Mouse (Mus musculus): Measurements from ENCODE around the gene Sfr1. TPM values are rescaled to one million over a fixed set of nuclear protein-coding genes. Genes with fewer than 3 reads are reported as not detected.

The Sfr1 gene
- polyA plus RNA-seq, 1 experiment: 78.6 TPM

GRCm38 (mm10) chr19:47754931-47755330 lies 23.4 kb downstream of the Sfr1 start:
- H3K27me3 ChIP-seq (ENCODE audit: control insufficient read depth, insufficient read depth, insufficient read length): no peaks in the 10 kb centered on the region
- H3K4me3 ChIP-seq: no peak overlapping the region
- H3K79me2 ChIP-seq (ENCODE audit: control insufficient read depth, insufficient read depth): no peaks in the 10 kb centered on the region
- no peaks in the 10 kb centered on the region for H3K36me3 ChIP-seq (ENCODE audit: control insufficient read depth, insufficient read depth)
- no peak for TF ChIP-seq TCF12 (IDR thresholded peaks at IDR 0.05; ENCODE audit: insufficient read depth, poor library complexity, severe bottlenecking)
- no peak for TF ChIP-seq MYOD1 (IDR thresholded peaks at IDR 0.05; ENCODE audit: control insufficient read depth in 1 of 3, insufficient read length in 2 of 3, low read depth in 2 of 3)
- no peak for TF ChIP-seq MAX (IDR thresholded peaks at IDR 0.05; ENCODE audit: low read depth)
- no peak for TF ChIP-seq SRF (IDR thresholded peaks at IDR 0.05; ENCODE audit: control insufficient read depth, insufficient read length, low read depth)
- TF ChIP-seq TCF3 (IDR thresholded peaks at IDR 0.05; ENCODE audit: insufficient read length, low read depth): no peak
- no peak for TF ChIP-seq USF1 (IDR thresholded peaks at IDR 0.05; ENCODE audit: low read depth)
- TF ChIP-seq REST (IDR thresholded peaks at IDR 0.05; ENCODE audit: insufficient read depth, insufficient read length): no peak
- no peak for TF ChIP-seq MYOG (IDR thresholded peaks at IDR 0.05; ENCODE audit: control insufficient read depth in 1 of 3, insufficient read depth in 1 of 3, insufficient read length in 2 of 3, low read depth in 2 of 3)
- TF ChIP-seq CEBPB (IDR thresholded peaks at IDR 0.05; ENCODE audit: insufficient read depth, poor library complexity, severe bottlenecking): no peak
- no peak for TF ChIP-seq POLR2AphosphoS2 (IDR thresholded peaks at IDR 0.05; ENCODE audit: insufficient read length, low read depth)
- no peak for TF ChIP-seq POLR2A (IDR thresholded peaks at IDR 0.05; ENCODE audit: insufficient read length, low read depth)
- TF ChIP-seq E2F4 (IDR thresholded peaks at IDR 0.05; ENCODE audit: insufficient read depth): no peak
- no peak overlapping the region for H3K4me2 ChIP-seq (ENCODE audit: low read depth)
- no peak overlapping the region for H3ac ChIP-seq (ENCODE audit: control insufficient read depth, insufficient read length)

DNA sequence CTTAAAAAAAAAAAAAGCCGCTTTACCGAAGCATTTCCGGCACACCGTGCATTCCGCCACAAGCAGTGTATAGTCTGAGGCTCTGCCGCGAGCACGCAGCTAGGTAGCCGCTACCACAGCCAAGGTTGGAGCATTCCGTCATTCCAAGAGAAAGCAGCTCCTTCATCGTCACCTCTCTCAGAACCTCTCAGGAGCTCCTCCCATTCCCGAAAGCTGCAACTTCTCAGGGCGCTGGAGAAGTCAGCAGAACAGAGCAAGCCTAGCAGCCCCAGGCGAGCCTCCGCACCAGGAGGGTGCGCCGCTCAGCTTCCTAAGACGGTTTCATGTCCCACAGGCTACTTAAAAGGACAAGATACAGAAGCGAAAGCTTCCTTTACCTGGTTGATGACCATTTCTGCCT lies 24.1 kb downstream of the Sfr1 start:
- H3K4me3 ChIP-seq: no peak overlapping the region
- TF ChIP-seq USF1 (IDR thresholded peaks at IDR 0.05; ENCODE audit: low read depth) (no peak), POLR2AphosphoS2 (IDR thresholded peaks at IDR 0.05; ENCODE audit: insufficient read length, low read depth) (no peak), MYOG (IDR thresholded peaks at IDR 0.05; ENCODE audit: control insufficient read depth in 1 of 3, insufficient read depth in 1 of 3, insufficient read length in 2 of 3, low read depth in 2 of 3) (no peak), MYOD1 (IDR thresholded peaks at IDR 0.05; ENCODE audit: control insufficient read depth in 1 of 3, insufficient read length in 2 of 3, low read depth in 2 of 3) (no peak), REST (IDR thresholded peaks at IDR 0.05; ENCODE audit: insufficient read depth, insufficient read length) (no peak), SRF (IDR thresholded peaks at IDR 0.05; ENCODE audit: control insufficient read depth, insufficient read length, low read depth) (no peak), POLR2A (IDR thresholded peaks at IDR 0.05; ENCODE audit: insufficient read length, low read depth) (no peak), TCF3 (IDR thresholded peaks at IDR 0.05; ENCODE audit: insufficient read length, low read depth) (no peak), TCF12 (IDR thresholded peaks at IDR 0.05; ENCODE audit: insufficient read depth, poor library complexity, severe bottlenecking) (no peak), E2F4 (IDR thresholded peaks at IDR 0.05; ENCODE audit: insufficient read depth) (no peak), MAX (IDR thresholded peaks at IDR 0.05; ENCODE audit: low read depth) (no peak), CEBPB (IDR thresholded peaks at IDR 0.05; ENCODE audit: insufficient read depth, poor library complexity, severe bottlenecking) (no peak)
- no peaks in the 10 kb centered on the region for H3K36me3 ChIP-seq (ENCODE audit: control insufficient read depth, insufficient read depth)
- no peaks in the 10 kb centered on the region for H3K79me2 ChIP-seq (ENCODE audit: control insufficient read depth, insufficient read depth)
- no peak overlapping the region for H3K4me2 ChIP-seq (ENCODE audit: low read depth)
- H3ac ChIP-seq (ENCODE audit: control insufficient read depth, insufficient read length): no peak overlapping the region
- H3K27me3 ChIP-seq (ENCODE audit: control insufficient read depth, insufficient read depth, insufficient read length): no peaks in the 10 kb centered on the region

GRCm38 (mm10) chr19:47777847-47778246 lies 46.4 kb downstream of the Sfr1 start:
- H3K27me3 ChIP-seq (ENCODE audit: control insufficient read depth, insufficient read depth, insufficient read length): peaks cover 23% of the 10 kb centered on the region
- no peak overlapping the region for H3ac ChIP-seq (ENCODE audit: control insufficient read depth, insufficient read length)
- TF ChIP-seq REST (IDR thresholded peaks at IDR 0.05; ENCODE audit: insufficient read depth, insufficient read length): no peak
- no peak for TF ChIP-seq MYOD1 (IDR thresholded peaks at IDR 0.05; ENCODE audit: control insufficient read depth in 1 of 3, insufficient read length in 2 of 3, low read depth in 2 of 3)
- no peak for TF ChIP-seq TCF12 (IDR thresholded peaks at IDR 0.05; ENCODE audit: insufficient read depth, poor library complexity, severe bottlenecking)
- TF ChIP-seq POLR2AphosphoS2 (IDR thresholded peaks at IDR 0.05; ENCODE audit: insufficient read length, low read depth): no peak
- no peak for TF ChIP-seq POLR2A (IDR thresholded peaks at IDR 0.05; ENCODE audit: insufficient read length, low read depth)
- no peak for TF ChIP-seq CEBPB (IDR thresholded peaks at IDR 0.05; ENCODE audit: insufficient read depth, poor library complexity, severe bottlenecking)
- no peak for TF ChIP-seq E2F4 (IDR thresholded peaks at IDR 0.05; ENCODE audit: insufficient read depth)
- no peak for TF ChIP-seq TCF3 (IDR thresholded peaks at IDR 0.05; ENCODE audit: insufficient read length, low read depth)
- TF ChIP-seq USF1 (IDR thresholded peaks at IDR 0.05; ENCODE audit: low read depth): no peak
- no peak for TF ChIP-seq MAX (IDR thresholded peaks at IDR 0.05; ENCODE audit: low read depth)
- no peak for TF ChIP-seq MYOG (IDR thresholded peaks at IDR 0.05; ENCODE audit: control insufficient read depth in 1 of 3, insufficient read depth in 1 of 3, insufficient read length in 2 of 3, low read depth in 2 of 3)
- TF ChIP-seq SRF (IDR thresholded peaks at IDR 0.05; ENCODE audit: control insufficient read depth, insufficient read length, low read depth): no peak
- no peak overlapping the region for H3K4me2 ChIP-seq (ENCODE audit: low read depth)
- no peaks in the 10 kb centered on the region for H3K36me3 ChIP-seq (ENCODE audit: control insufficient read depth, insufficient read depth)
- H3K79me2 ChIP-seq (ENCODE audit: control insufficient read depth, insufficient read depth): no peaks in the 10 kb centered on the region
- H3K4me3 ChIP-seq: no peak overlapping the region

DNA sequence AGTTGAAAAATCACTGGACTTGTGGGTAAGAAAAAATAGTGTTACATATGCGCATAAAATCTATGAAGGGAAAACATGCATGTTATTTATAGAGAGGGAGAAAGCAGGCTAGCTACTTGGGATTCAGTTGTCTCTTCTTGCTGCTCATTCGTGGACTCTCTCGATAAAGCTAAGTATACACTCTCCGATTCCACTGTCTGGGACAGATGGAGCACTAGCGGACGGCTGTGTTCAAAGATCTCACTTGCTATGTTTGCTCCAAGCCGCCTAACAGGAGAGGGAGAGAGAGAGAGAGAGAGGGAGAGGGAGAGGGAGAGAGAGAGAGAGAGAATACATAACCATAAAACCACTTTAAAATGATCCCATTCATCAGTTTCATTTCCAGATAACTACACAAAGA lies 48.7 kb downstream of the Sfr1 start:
- Histone ChIP-seq H3K79me2 (ENCODE audit: control insufficient read depth, insufficient read depth) (no peaks in the 10 kb centered on the region), H3K4me3 (no peak overlapping the region), H3ac (ENCODE audit: control insufficient read depth, insufficient read length) (no peak overlapping the region), H3K4me2 (ENCODE audit: low read depth) (no peak overlapping the region), H3K27me3 (ENCODE audit: control insufficient read depth, insufficient read depth, insufficient read length) (peaks cover 39% of the 10 kb centered on the region), H3K36me3 (ENCODE audit: control insufficient read depth, insufficient read depth) (no peaks in the 10 kb centered on the region)
- TF ChIP-seq SRF (IDR thresholded peaks at IDR 0.05; ENCODE audit: control insufficient read depth, insufficient read length, low read depth): no peak
- no peak for TF ChIP-seq POLR2A (IDR thresholded peaks at IDR 0.05; ENCODE audit: insufficient read length, low read depth)
- TF ChIP-seq TCF12 (IDR thresholded peaks at IDR 0.05; ENCODE audit: insufficient read depth, poor library complexity, severe bottlenecking): no peak
- no peak for TF ChIP-seq MAX (IDR thresholded peaks at IDR 0.05; ENCODE audit: low read depth)
- no peak for TF ChIP-seq CEBPB (IDR thresholded peaks at IDR 0.05; ENCODE audit: insufficient read depth, poor library complexity, severe bottlenecking)
- TF ChIP-seq USF1 (IDR thresholded peaks at IDR 0.05; ENCODE audit: low read depth): no peak
- TF ChIP-seq E2F4 (IDR thresholded peaks at IDR 0.05; ENCODE audit: insufficient read depth): no peak
- no peak for TF ChIP-seq MYOD1 (IDR thresholded peaks at IDR 0.05; ENCODE audit: control insufficient read depth in 1 of 3, insufficient read length in 2 of 3, low read depth in 2 of 3)
- no peak for TF ChIP-seq REST (IDR thresholded peaks at IDR 0.05; ENCODE audit: insufficient read depth, insufficient read length)
- no peak for TF ChIP-seq MYOG (IDR thresholded peaks at IDR 0.05; ENCODE audit: control insufficient read depth in 1 of 3, insufficient read depth in 1 of 3, insufficient read length in 2 of 3, low read depth in 2 of 3)
- TF ChIP-seq TCF3 (IDR thresholded peaks at IDR 0.05; ENCODE audit: insufficient read length, low read depth): no peak
- no peak for TF ChIP-seq POLR2AphosphoS2 (IDR thresholded peaks at IDR 0.05; ENCODE audit: insufficient read length, low read depth)

All from myocyte (in vitro differentiated cells).